Mouse (Mus musculus) liver, adult 2 months (tissue): ENCODE results near the gene Pde6d.

Experiments used
- CTCF ChIP-seq: fragments of 200-500 bp; IDR thresholded peaks from 2 replicates; pipeline ENCODE4 v1.5.1; 2011; ENCODE audit warnings: low read depth, low read length, control low read depth
- POLR2A ChIP-seq: fragments of 200-500 bp; IDR thresholded peaks from 2 replicates; pipeline ENCODE4 v1.6.1; 2011; ENCODE audit warnings: low read length, control low read depth; ENCODE audit not compliant: insufficient read depth; ENCODE audit errors: extremely low read depth

- TF ChIP-seq CTCF (no peak), POLR2A (no peak)
Measured at GRCm38 (mm10) chr1:86630527-86630926, 48.1 kb upstream of the Pde6d start.
